In genomic region chr8:26672486-26673395, GRCm38 (mm10) we compare ENCODE assay signal across 15 mouse cellular contexts.
DNase-seq lines count a peak whose midpoint lies in the region; ATAC-seq lines count a peak whose summit lies in the region.
"Had no signal": no experiment of that assay in that cellular context is flagged by ENCODE, and none has a peak within 500 bp of the region (broad histone marks: within the 10 kb centered on the region; RNA-seq: fewer than 3 reads in every experiment).

No protein-coding gene starts in this region.

- H3K36me3 ChIP-seq in hindbrain, embryonic 11.5 days (ENCODE audit: control insufficient read depth, insufficient read depth, low read length), result no peaks in the 10 kb centered on the region
- H3K36me3 ChIP-seq in hindbrain, embryonic 12.5 days, result no peaks in the 10 kb centered on the region
- H3K36me3 ChIP-seq in neural tube, embryonic 12.5 days, result no peaks in the 10 kb centered on the region
- no peaks in the 10 kb centered on the region for H3K36me3 ChIP-seq in midbrain, embryonic 15.5 days (replicated peaks)
- H3K36me3 ChIP-seq in liver, embryonic 12.5 days, result no peaks in the 10 kb centered on the region
- H3K36me3 ChIP-seq: heart, embryonic 13.5 days had no signal

- 24% methylated on average over 9 of the region's 9 CpGs for WGBS in hindbrain, embryonic 11.5 days
- WGBS in hindbrain, embryonic 12.5 days, result 21% methylated on average over 9 of the region's 9 CpGs
- 7% methylated on average over 9 of the region's 9 CpGs for WGBS in neural tube, embryonic 12.5 days
- WGBS in midbrain, embryonic 15.5 days, result 50% methylated on average over 9 of the region's 9 CpGs
- WGBS in liver, embryonic 12.5 days (ENCODE audit: insufficient replicate concordance), result 50% methylated on average over 9 of the region's 9 CpGs

- no peaks in the 10 kb centered on the region for H3K9me3 ChIP-seq in hindbrain, embryonic 11.5 days (ENCODE audit: control insufficient read depth, low read length)
- H3K9me3 ChIP-seq in hindbrain, embryonic 12.5 days (replicated peaks), result no peaks in the 10 kb centered on the region
- H3K9me3 ChIP-seq in neural tube, embryonic 12.5 days, result no peaks in the 10 kb centered on the region
- H3K9me3 ChIP-seq in midbrain, embryonic 15.5 days, result no peaks in the 10 kb centered on the region
- no peaks in the 10 kb centered on the region for H3K9me3 ChIP-seq in liver, embryonic 12.5 days (replicated peaks)
- H3K9me3 ChIP-seq: heart, embryonic 13.5 days had no signal

- no peak overlapping the region for H3K27ac ChIP-seq in hindbrain, embryonic 11.5 days (ENCODE audit: low read depth, low read length)
- H3K27ac ChIP-seq in hindbrain, embryonic 12.5 days, result no peak overlapping the region
- no peak overlapping the region for H3K27ac ChIP-seq in neural tube, embryonic 12.5 days
- no peak overlapping the region for H3K27ac ChIP-seq in midbrain, embryonic 15.5 days
- no peak overlapping the region for H3K27ac ChIP-seq in liver, embryonic 12.5 days
- H3K27ac ChIP-seq: heart, embryonic 13.5 days had no signal

- no peak overlapping the region for H3K4me2 ChIP-seq in hindbrain, embryonic 11.5 days (replicated peaks; ENCODE audit: low read depth, low read length)
- no peak overlapping the region for H3K4me2 ChIP-seq in hindbrain, embryonic 12.5 days (replicated peaks)
- H3K4me2 ChIP-seq in neural tube, embryonic 12.5 days (replicated peaks), result peak overlapping the region; percentile 25; the same call in 1 of the 2 replicates
- H3K4me2 ChIP-seq in midbrain, embryonic 15.5 days, result no peak overlapping the region
- H3K4me2 ChIP-seq in liver, embryonic 12.5 days, result no peak overlapping the region
- H3K4me2 ChIP-seq: heart, embryonic 13.5 days had no signal

- no peaks in the 10 kb centered on the region for H3K27me3 ChIP-seq in hindbrain, embryonic 11.5 days (ENCODE audit: control insufficient read depth, insufficient read depth, low read length)
- 0 out of 2 replicates have a peak, but pooled peaks cover 4% of the 10 kb centered on the region for H3K27me3 ChIP-seq in hindbrain, embryonic 12.5 days
- H3K27me3 ChIP-seq in neural tube, embryonic 12.5 days (replicated peaks), result no peaks in the 10 kb centered on the region
- H3K27me3 ChIP-seq in midbrain, embryonic 15.5 days (replicated peaks), result no peaks in the 10 kb centered on the region
- H3K27me3 ChIP-seq in liver, embryonic 12.5 days (replicated peaks), result no peaks in the 10 kb centered on the region

- peak; percentile 41 for DNase-seq in hindbrain, embryonic 11.5 days (ENCODE audit: low spot score)
- DNase-seq in embryo, embryonic 10 days (ENCODE audit: low spot score), result peak; percentile 86
- peak; percentile 89 for DNase-seq in forelimb bud, embryonic 11.5 days (ENCODE audit: low read depth, low spot score)
- no peak for DNase-seq in cerebellum, adult 9-11 months
- DNase-seq: adrenal gland, adult 8-10 months; cerebellum, postnatal 25 days; forebrain, postnatal 0 days; liver; thymus, postnatal 14 days had no signal

- no peak overlapping the region for H3K9ac ChIP-seq in hindbrain, embryonic 11.5 days (ENCODE audit: low read depth, low read length)
- no peak overlapping the region for H3K9ac ChIP-seq in hindbrain, embryonic 12.5 days
- H3K9ac ChIP-seq in neural tube, embryonic 12.5 days, result no peak overlapping the region
- no peak overlapping the region for H3K9ac ChIP-seq in midbrain, embryonic 15.5 days
- H3K9ac ChIP-seq in liver, embryonic 12.5 days, result no peak overlapping the region
- H3K9ac ChIP-seq: forebrain, postnatal 0 days; heart, embryonic 13.5 days had no signal

- H3K4me1 ChIP-seq in hindbrain, embryonic 11.5 days (replicated peaks; ENCODE audit: control insufficient read depth, insufficient read depth, low read length), result 0 out of 2 replicates have a peak, but pooled peaks cover 7% of the 10 kb centered on the region
- H3K4me1 ChIP-seq in hindbrain, embryonic 12.5 days, result peaks cover 20% of the 10 kb centered on the region
- H3K4me1 ChIP-seq in neural tube, embryonic 12.5 days, result peaks cover 26% of the 10 kb centered on the region
- H3K4me1 ChIP-seq in midbrain, embryonic 15.5 days, result 0 out of 2 replicates have a peak, but pooled peaks cover 2% of the 10 kb centered on the region
- H3K4me1 ChIP-seq in liver, embryonic 12.5 days, result no peaks in the 10 kb centered on the region
- H3K4me1 ChIP-seq: heart, embryonic 13.5 days had no signal

- no peak overlapping the region for H3K4me3 ChIP-seq in hindbrain, embryonic 11.5 days (ENCODE audit: low read depth, low read length)
- H3K4me3 ChIP-seq in hindbrain, embryonic 12.5 days, result no peak overlapping the region
- H3K4me3 ChIP-seq in neural tube, embryonic 12.5 days, result no peak overlapping the region
- no peak overlapping the region for H3K4me3 ChIP-seq in midbrain, embryonic 15.5 days
- no peak overlapping the region for H3K4me3 ChIP-seq in liver, embryonic 12.5 days
- H3K4me3 ChIP-seq: heart, embryonic 13.5 days had no signal

- ATAC-seq in hindbrain, embryonic 11.5 days (ENCODE audit: low FRiP score), result no peak
- no peak for ATAC-seq in hindbrain, embryonic 12.5 days (ENCODE audit: low FRiP score)
- peak; percentile 69 for ATAC-seq in neural tube, embryonic 12.5 days (ENCODE audit: low FRiP score, low read depth)
- ATAC-seq in midbrain, embryonic 15.5 days (replicated peaks), result no peak
- no peak for ATAC-seq in liver, embryonic 12.5 days
- ATAC-seq: forebrain, postnatal 0 days; hindbrain, embryonic 16.5 days had no signal
